Mouse (Mus musculus): ENCODE results near the gene Eif3k. TPM values are rescaled to one million over a fixed set of nuclear protein-coding genes. Genes with fewer than 3 reads are reported as not detected.
A peak's percentile ranks its signal among the peaks of the same experiment; 100 is the strongest.

The Eif3k gene
- polyA plus RNA-seq, 1 experiment from 2014 or later = 458 TPM

DNA sequence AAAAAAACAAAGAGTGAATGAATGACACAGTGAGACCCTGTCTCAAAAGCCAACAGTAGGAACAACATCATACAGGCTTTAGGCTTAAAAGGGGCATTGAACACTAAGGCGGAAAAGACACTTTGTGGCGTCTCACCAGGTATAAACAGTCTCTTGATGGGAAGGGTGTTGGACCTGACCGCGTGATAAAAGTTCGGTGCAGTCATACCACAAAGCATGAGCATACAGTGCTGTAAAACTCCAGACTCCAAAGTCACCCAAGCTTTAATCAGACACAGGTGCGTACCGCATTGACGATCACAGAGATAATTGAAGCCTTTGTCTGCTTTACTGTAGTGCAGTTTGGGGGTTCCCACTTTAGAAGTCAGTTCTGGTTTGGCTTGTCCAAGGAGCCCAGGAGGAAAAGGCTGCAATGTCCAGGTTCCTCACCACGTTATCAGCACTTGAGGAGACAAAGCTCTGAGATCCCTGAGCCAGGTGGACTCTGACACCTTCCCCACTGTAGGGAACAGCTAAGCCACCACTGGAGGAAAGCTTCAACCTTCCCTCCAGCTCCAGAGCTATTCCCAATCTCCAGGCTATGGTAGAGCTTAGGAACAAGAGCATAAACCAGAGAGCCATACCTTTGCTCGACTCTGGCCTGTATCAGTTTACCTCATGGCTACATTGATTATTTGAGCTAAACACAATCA is 31.2 kb downstream of the Eif3k start:
- Histone ChIP-seq H3K4me3 (ENCODE audit: low read length) (no peak overlapping the region), H3K4me2 (replicated peaks; ENCODE audit: low read depth, low read length) (no peak overlapping the region), H3K36me3 (ENCODE audit: control insufficient read depth, insufficient read depth, low read length) (peaks cover 3% of the 10 kb centered on the region; the same call in 1 of the 2 replicates), H3K9me3 (ENCODE audit: control insufficient read depth, low read length) (no peaks in the 10 kb centered on the region), H3K9ac (ENCODE audit: low read depth, low read length) (no peak overlapping the region), H3K27ac (ENCODE audit: low read depth, low read length) (no peak overlapping the region), H3K27me3 (ENCODE audit: control insufficient read depth, insufficient read depth, low read length) (no peaks in the 10 kb centered on the region), H3K4me1 (ENCODE audit: control insufficient read depth, insufficient read depth, low read length) (peaks cover 82% of the 10 kb centered on the region)
- WGBS = 83% methylated on average over 10 of the region's 10 CpGs
- ATAC-seq (ENCODE audit: low FRiP score, low TSS enrichment) = no peak

DNA sequence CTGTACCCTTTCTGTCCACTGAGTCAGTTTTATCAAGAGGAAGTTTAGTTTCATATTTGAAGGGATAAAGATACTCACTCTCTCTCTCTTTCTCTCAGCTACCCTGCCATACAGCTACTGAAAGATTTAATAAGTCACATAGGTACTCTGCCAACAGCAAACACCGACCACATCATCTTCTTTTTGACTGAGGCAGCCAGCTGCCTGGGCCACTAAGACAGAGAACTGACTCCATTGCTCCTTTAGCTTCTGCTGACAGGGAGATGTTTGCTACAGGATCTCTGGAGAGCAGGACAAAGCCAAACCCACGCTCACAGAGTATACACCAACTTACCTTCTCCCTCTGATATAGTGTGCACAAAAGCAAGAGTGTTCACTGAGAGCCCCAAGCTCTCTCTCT is 32.4 kb downstream of the Eif3k start:
- no peaks in the 10 kb centered on the region for H3K9me3 ChIP-seq (ENCODE audit: control insufficient read depth, low read length)
- H3K27ac ChIP-seq (ENCODE audit: low read depth, low read length) = peak overlapping the region; percentile 37; the same call in 1 of the 2 replicates
- H3K9ac ChIP-seq (ENCODE audit: low read depth, low read length) = no peak overlapping the region
- no peak overlapping the region for H3K4me3 ChIP-seq (ENCODE audit: low read length)
- peaks cover 3% of the 10 kb centered on the region; the same call in 1 of the 2 replicates for H3K36me3 ChIP-seq (ENCODE audit: control insufficient read depth, insufficient read depth, low read length)
- H3K4me1 ChIP-seq (ENCODE audit: control insufficient read depth, insufficient read depth, low read length) = peaks cover 90% of the 10 kb centered on the region
- no peaks in the 10 kb centered on the region for H3K27me3 ChIP-seq (ENCODE audit: control insufficient read depth, insufficient read depth, low read length)
- no peak for ATAC-seq (ENCODE audit: low FRiP score, low TSS enrichment)
- 72% methylated on average over 2 of the region's 2 CpGs for WGBS
- H3K4me2 ChIP-seq (replicated peaks; ENCODE audit: low read depth, low read length) = no peak overlapping the region

DNA sequence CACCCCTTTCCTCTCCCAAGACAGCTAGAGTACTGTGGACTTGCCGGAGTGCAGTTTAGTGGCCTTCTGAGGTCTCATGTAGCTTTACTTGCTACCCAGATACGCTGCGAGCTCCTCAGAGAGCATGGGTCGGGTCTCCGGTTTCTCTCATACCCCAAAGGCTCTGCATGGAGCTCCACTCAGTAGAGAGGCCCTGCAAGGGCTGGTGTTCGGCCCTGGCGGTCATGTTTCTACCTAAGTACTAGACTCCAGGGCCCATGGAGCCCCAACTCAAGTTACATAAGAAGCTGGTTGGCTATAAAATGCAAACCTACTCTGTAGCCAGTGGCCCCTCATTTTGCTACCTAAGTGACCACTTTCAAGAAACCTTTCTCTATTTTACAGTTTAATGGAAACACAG is 32.9 kb downstream of the Eif3k start:
- Histone ChIP-seq H3K27me3 (ENCODE audit: control insufficient read depth, insufficient read depth, low read length) (no peaks in the 10 kb centered on the region), H3K4me1 (ENCODE audit: control insufficient read depth, insufficient read depth, low read length) (peaks cover 86% of the 10 kb centered on the region), H3K4me2 (replicated peaks; ENCODE audit: low read depth, low read length) (no peak overlapping the region), H3K4me3 (ENCODE audit: low read length) (no peak overlapping the region), H3K9me3 (ENCODE audit: control insufficient read depth, low read length) (no peaks in the 10 kb centered on the region), H3K36me3 (ENCODE audit: control insufficient read depth, insufficient read depth, low read length) (peaks cover 3% of the 10 kb centered on the region; the same call in 1 of the 2 replicates), H3K9ac (ENCODE audit: low read depth, low read length) (no peak overlapping the region), H3K27ac (ENCODE audit: low read depth, low read length) (peak overlapping the region; percentile 19; the same call in 1 of the 2 replicates)
- ATAC-seq (ENCODE audit: low FRiP score, low TSS enrichment) = no peak
- 48% methylated on average over 7 of the region's 7 CpGs for WGBS

DNA sequence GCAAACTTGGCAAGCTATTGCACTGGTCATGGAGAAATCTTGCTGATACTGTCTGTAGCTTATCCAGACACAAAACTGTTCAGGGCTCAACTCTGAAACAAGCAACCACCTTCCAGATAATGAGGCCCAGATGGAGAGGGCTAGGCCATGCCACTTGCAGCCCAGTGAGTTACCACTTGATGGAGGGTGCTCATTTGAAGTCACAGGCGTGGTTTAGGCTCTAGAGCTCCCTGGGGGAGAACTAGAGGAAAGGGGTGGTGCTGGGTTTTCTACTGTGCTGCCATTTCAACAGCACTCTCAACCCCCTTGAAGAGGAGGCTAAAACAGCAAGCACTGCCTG is 35.4 kb downstream of the Eif3k start:
- Histone ChIP-seq H3K4me1 (ENCODE audit: control insufficient read depth, insufficient read depth, low read length) (peaks cover 71% of the 10 kb centered on the region), H3K9me3 (ENCODE audit: control insufficient read depth, low read length) (no peaks in the 10 kb centered on the region), H3K4me2 (replicated peaks; ENCODE audit: low read depth, low read length) (no peak overlapping the region), H3K36me3 (ENCODE audit: control insufficient read depth, insufficient read depth, low read length) (peaks cover 3% of the 10 kb centered on the region; the same call in 1 of the 2 replicates), H3K27me3 (ENCODE audit: control insufficient read depth, insufficient read depth, low read length) (no peaks in the 10 kb centered on the region), H3K4me3 (ENCODE audit: low read length) (no peak overlapping the region), H3K27ac (ENCODE audit: low read depth, low read length) (peak overlapping the region; percentile 85), H3K9ac (ENCODE audit: low read depth, low read length) (no peak overlapping the region; the same call in 1 of the 2 replicates)
- 40% methylated on average over 1 of the region's 1 CpGs for WGBS
- ATAC-seq (ENCODE audit: low FRiP score, low TSS enrichment) = no peak

DNA sequence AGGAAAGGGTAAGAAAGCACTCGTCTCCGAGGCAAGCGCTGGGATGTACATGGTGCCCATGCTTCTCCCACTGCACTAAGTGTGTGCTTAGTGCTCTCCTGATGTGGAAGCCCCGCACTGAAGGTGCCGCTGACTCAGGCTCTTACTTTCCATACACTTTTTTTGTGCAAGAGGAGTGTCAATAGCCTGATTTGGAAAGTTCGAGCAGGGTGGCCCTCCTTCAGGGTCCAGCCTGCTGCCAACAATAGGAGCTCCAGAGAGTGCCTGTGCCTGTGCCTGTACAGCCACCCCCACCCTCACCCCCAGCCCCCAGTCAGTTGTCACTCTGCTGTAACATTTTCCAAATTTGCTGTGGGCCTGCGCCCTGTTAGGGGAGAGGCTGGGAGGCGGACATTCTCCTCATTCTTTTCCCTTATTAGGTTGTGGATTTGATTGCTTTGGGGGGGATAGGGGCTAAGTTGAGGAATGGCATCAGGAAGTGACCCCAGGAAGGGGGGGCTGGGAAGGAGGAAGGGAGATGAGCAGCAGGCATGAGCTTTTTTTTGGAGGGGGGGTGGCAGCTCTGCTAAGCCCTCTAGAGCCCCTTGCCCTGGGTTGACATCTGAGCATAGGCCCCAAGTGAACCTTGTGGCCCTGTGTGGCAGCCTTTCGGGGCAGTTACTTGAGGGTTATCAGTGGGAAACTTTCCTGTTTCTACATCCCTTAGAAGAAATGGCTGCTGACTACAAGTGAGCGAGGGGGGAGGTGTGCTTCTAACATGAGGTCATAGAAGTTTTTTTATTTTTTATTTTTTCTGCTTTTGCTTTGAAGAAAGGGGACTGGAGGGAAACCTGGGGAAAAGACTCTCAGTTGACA is 36.0 kb downstream of the Eif3k start:
- no peak overlapping the region for H3K4me3 ChIP-seq (ENCODE audit: low read length)
- ATAC-seq (ENCODE audit: low FRiP score, low TSS enrichment) = peak; percentile 48
- peak overlapping the region; percentile 15; the same call in 1 of the 2 replicates for H3K4me2 ChIP-seq (replicated peaks; ENCODE audit: low read depth, low read length)
- H3K27me3 ChIP-seq (ENCODE audit: control insufficient read depth, insufficient read depth, low read length) = no peaks in the 10 kb centered on the region
- peak overlapping the region; percentile 85 for H3K27ac ChIP-seq (ENCODE audit: low read depth, low read length)
- WGBS = 15% methylated on average over 10 of the region's 10 CpGs
- H3K36me3 ChIP-seq (ENCODE audit: control insufficient read depth, insufficient read depth, low read length) = peaks cover 3% of the 10 kb centered on the region; the same call in 1 of the 2 replicates
- H3K9ac ChIP-seq (ENCODE audit: low read depth, low read length) = peak overlapping the region; percentile 14; the same call in 1 of the 2 replicates
- no peaks in the 10 kb centered on the region for H3K9me3 ChIP-seq (ENCODE audit: control insufficient read depth, low read length)
- peaks cover 68% of the 10 kb centered on the region for H3K4me1 ChIP-seq (ENCODE audit: control insufficient read depth, insufficient read depth, low read length)

DNA sequence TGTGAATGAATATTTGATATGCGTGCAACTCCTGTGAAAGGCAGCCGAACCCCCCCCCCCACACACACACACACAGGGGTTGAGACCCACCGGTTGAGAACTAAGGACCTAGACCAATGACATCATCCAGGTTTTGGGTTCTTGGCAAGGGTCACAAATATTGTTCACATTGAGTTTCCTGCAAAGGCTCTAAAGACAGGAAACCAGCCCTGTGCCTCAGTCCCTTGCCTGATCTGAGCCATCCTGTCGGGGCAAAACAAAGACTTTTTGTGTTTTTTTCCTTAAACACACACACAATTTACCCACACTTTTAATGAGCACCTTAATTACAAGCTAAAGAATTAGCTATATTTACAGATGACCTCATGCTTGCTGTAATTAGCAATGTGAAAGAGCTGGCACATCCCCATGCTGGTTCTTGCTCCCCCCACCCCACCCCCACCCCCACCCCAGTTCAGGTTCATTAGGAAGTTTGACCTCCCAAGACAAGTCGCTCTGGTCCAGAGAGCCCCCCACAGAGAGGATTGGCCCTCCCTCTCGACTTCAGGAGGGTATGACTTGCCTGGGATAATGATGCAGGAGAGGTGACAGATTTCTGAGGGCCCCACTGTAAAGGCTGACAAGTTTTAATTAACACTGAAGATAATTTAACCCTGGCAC is 36.8 kb downstream of the Eif3k start:
- H3K4me3 ChIP-seq (ENCODE audit: low read length) = no peak overlapping the region
- ATAC-seq (ENCODE audit: low FRiP score, low TSS enrichment) = 0 out of 2 replicates have a peak, but pooled peaks have one; percentile 5
- peaks cover 71% of the 10 kb centered on the region for H3K4me1 ChIP-seq (ENCODE audit: control insufficient read depth, insufficient read depth, low read length)
- H3K9ac ChIP-seq (ENCODE audit: low read depth, low read length) = peak overlapping the region; percentile 14; the same call in 1 of the 2 replicates
- H3K27me3 ChIP-seq (ENCODE audit: control insufficient read depth, insufficient read depth, low read length) = no peaks in the 10 kb centered on the region
- H3K27ac ChIP-seq (ENCODE audit: low read depth, low read length) = peak overlapping the region; percentile 85
- WGBS = 45% methylated on average over 6 of the region's 6 CpGs
- peaks cover 3% of the 10 kb centered on the region; the same call in 1 of the 2 replicates for H3K36me3 ChIP-seq (ENCODE audit: control insufficient read depth, insufficient read depth, low read length)
- 0 out of 2 replicates have a peak overlapping the region, but pooled peaks have one; percentile 15 for H3K4me2 ChIP-seq (replicated peaks; ENCODE audit: low read depth, low read length)
- no peaks in the 10 kb centered on the region for H3K9me3 ChIP-seq (ENCODE audit: control insufficient read depth, low read length)

DNA sequence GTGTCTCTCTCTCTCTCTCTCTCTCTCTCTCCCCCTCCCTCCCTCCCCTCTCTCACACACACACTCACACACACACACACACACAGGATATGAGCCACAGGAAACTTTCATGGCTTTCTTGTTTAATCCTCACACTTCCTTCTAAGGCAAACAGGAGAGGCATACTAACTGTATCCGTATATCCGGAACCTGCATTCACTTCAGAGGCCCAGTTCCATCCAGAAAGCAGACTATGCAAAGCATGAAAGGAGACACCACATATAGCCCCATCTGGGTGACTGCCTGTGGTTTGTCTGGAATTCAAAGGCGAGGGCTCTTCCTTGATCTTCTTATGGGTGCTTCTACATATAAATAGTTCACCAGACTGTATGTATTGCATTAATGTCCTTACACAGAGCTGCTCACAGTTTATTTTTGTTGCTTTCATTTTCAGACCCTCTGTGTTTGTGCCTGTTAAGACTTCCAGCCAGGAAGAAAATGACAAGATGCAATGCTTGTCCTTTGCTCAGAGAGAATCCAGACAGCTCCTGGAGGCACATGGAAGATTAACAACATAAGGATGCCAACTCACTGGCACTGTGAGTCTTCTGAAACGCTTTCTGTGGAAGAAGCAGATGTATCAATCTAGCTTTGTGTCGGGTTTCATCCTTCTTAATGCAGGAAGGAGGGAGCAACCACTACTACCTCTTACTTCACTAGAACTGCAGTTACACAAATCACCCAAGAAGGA is 38.0 kb downstream of the Eif3k start:
- H3K36me3 ChIP-seq (ENCODE audit: control insufficient read depth, insufficient read depth, low read length) = peaks cover 3% of the 10 kb centered on the region; the same call in 1 of the 2 replicates
- WGBS = 65% methylated on average over 5 of the region's 5 CpGs
- H3K4me2 ChIP-seq (replicated peaks; ENCODE audit: low read depth, low read length) = no peak overlapping the region
- no peaks in the 10 kb centered on the region for H3K9me3 ChIP-seq (ENCODE audit: control insufficient read depth, low read length)
- H3K4me1 ChIP-seq (ENCODE audit: control insufficient read depth, insufficient read depth, low read length) = peaks cover 71% of the 10 kb centered on the region
- peak overlapping the region; percentile 15; the same call in 1 of the 2 replicates for H3K27ac ChIP-seq (ENCODE audit: low read depth, low read length)
- H3K4me3 ChIP-seq (ENCODE audit: low read length) = no peak overlapping the region
- H3K27me3 ChIP-seq (ENCODE audit: control insufficient read depth, insufficient read depth, low read length) = no peaks in the 10 kb centered on the region
- ATAC-seq (ENCODE audit: low FRiP score, low TSS enrichment) = no peak
- no peak overlapping the region for H3K9ac ChIP-seq (ENCODE audit: low read depth, low read length)

DNA sequence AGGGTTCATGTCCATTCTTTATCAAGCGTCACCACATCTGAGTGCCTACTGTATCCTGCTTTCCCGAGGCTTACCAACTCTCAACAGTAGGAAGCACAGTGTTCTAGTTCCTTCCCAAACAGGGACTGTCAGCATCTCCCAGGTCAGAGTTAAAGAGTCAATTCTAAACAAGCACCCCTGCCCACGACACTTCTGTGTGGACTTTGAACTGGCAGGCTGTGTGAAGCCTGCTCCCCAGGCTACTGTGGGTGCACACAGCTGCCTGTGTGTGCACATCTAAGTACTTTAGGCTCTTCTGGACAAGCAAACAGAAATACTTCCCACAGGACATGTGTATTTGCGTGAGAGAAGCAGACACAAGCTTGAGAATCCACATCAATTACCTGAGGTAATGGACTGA is 40.1 kb downstream of the Eif3k start:
- H3K27me3 ChIP-seq (ENCODE audit: control insufficient read depth, insufficient read depth, low read length) = no peaks in the 10 kb centered on the region
- H3K9ac ChIP-seq (ENCODE audit: low read depth, low read length) = no peak overlapping the region
- no peaks in the 10 kb centered on the region for H3K36me3 ChIP-seq (ENCODE audit: control insufficient read depth, insufficient read depth, low read length)
- no peaks in the 10 kb centered on the region for H3K9me3 ChIP-seq (ENCODE audit: control insufficient read depth, low read length)
- no peak overlapping the region for H3K4me2 ChIP-seq (replicated peaks; ENCODE audit: low read depth, low read length)
- 71% methylated on average over 4 of the region's 4 CpGs for WGBS
- H3K4me3 ChIP-seq (ENCODE audit: low read length) = no peak overlapping the region
- H3K4me1 ChIP-seq (ENCODE audit: control insufficient read depth, insufficient read depth, low read length) = peaks cover 55% of the 10 kb centered on the region
- H3K27ac ChIP-seq (ENCODE audit: low read depth, low read length) = peak overlapping the region; percentile 66
- ATAC-seq (ENCODE audit: low FRiP score, low TSS enrichment) = no peak

Data from kidney, embryonic 14.5 days (tissue).